Mouse (Mus musculus): ENCODE data around the gene Acoxl. TPM values are rescaled to one million over a fixed set of nuclear protein-coding genes. Genes with fewer than 3 reads are reported as not detected.

Gene Acoxl
- polyA plus RNA-seq, 1 experiment: 1.7 TPM

DNA sequence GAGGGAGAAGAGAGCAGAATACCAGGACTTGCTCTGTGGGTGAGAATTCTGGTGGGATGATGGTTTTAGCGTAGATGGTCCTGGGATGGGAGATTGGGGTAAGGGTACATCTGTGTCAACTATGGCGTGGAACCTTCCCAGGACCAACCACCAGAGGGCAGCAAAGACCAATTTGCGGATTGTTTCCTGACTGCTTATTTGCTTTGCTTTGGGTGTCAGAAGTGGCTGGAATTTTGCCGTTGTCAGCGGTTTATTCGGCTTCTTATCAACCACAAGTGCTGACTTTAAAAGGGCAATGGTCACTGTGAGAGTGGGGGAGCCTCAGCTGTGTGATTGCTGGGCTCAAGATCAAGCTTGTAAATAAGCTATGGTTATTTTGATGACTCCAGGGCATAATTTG lies 50.8 kb downstream of the Acoxl start:
- 5% methylated on average over 6 of the region's 6 CpGs for WGBS
- no peak for TF ChIP-seq POLR2A (IDR thresholded peaks at IDR 0.05; ENCODE audit: control insufficient read depth, extremely low read depth, insufficient read depth, low read length, poor library complexity)
- no peak for TF ChIP-seq CTCF (IDR thresholded peaks at IDR 0.05; ENCODE audit: borderline replicate concordance, control insufficient read depth, extremely low read depth, insufficient read depth, low read length, poor library complexity)
- Histone ChIP-seq H3K27ac (ENCODE audit: control insufficient read depth, insufficient read depth, low read length) (no peak overlapping the region), H3K27me3 (ENCODE audit: control insufficient read depth, insufficient read depth, low read length) (no peaks in the 10 kb centered on the region; the same call in 1 of the 2 replicates), H3K4me3 (ENCODE audit: control insufficient read depth, insufficient read depth, low read length) (no peak overlapping the region), H3K4me1 (replicated peaks; ENCODE audit: control insufficient read depth, insufficient read depth, low read length) (peaks cover 10% of the 10 kb centered on the region), H3K36me3 (ENCODE audit: control insufficient read depth, insufficient read depth, low read length) (no peaks in the 10 kb centered on the region)
- peak; percentile 91 for DNase-seq

DNA sequence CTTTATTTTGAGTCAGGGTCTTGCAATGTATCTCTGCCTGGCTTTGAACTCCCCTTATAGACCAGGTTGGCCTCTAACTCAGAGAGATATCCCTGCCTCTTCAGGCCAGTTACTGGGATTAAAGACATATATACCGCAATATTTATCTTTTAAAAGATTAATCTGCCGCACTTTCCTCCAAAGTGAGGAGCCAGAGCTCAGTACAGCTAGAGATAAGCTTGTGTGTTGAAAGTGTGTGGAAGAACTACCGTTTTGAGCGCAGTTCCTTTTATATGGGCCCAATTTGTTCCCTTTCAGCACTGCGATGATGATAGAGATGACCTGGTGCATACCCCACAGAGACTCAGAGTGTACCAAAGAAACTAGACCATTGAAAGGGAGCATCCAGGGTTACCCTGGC lies 51.3 kb downstream of the Acoxl start:
- DNase-seq: no peak
- TF ChIP-seq CTCF (IDR thresholded peaks at IDR 0.05; ENCODE audit: borderline replicate concordance, control insufficient read depth, extremely low read depth, insufficient read depth, low read length, poor library complexity): no peak
- no peak for TF ChIP-seq POLR2A (IDR thresholded peaks at IDR 0.05; ENCODE audit: control insufficient read depth, extremely low read depth, insufficient read depth, low read length, poor library complexity)
- 94% methylated on average over 5 of the region's 5 CpGs for WGBS
- Histone ChIP-seq H3K4me3 (ENCODE audit: control insufficient read depth, insufficient read depth, low read length) (no peak overlapping the region), H3K36me3 (ENCODE audit: control insufficient read depth, insufficient read depth, low read length) (no peaks in the 10 kb centered on the region), H3K4me1 (replicated peaks; ENCODE audit: control insufficient read depth, insufficient read depth, low read length) (peaks cover 10% of the 10 kb centered on the region), H3K27ac (ENCODE audit: control insufficient read depth, insufficient read depth, low read length) (no peak overlapping the region), H3K27me3 (ENCODE audit: control insufficient read depth, insufficient read depth, low read length) (no peaks in the 10 kb centered on the region; the same call in 1 of the 2 replicates)

DNA sequence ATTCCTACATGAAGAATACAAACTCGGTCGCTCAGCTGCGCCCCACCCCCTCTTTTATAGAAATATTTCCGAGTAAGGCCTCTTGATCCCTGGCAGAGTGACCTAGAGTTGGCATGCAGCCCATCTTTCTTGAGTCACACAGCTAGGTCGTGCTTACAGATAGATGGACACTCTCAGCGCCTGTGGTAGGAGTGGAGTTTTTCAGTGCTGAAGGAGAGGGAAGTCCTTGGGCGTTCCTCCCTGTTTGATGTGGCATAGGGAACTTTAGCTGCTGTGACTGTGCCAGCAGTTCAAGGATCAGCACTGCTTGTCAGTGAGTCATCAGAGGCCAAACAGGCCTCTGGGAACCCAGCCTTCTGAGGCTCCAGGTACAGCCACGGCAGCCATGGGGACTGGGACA lies 51.9 kb downstream of the Acoxl start:
- peak; percentile 17 for DNase-seq
- Histone ChIP-seq H3K27me3 (ENCODE audit: control insufficient read depth, insufficient read depth, low read length) (no peaks in the 10 kb centered on the region; the same call in 1 of the 2 replicates), H3K4me3 (ENCODE audit: control insufficient read depth, insufficient read depth, low read length) (no peak overlapping the region), H3K4me1 (replicated peaks; ENCODE audit: control insufficient read depth, insufficient read depth, low read length) (peaks cover 10% of the 10 kb centered on the region), H3K27ac (ENCODE audit: control insufficient read depth, insufficient read depth, low read length) (no peak overlapping the region), H3K36me3 (ENCODE audit: control insufficient read depth, insufficient read depth, low read length) (no peaks in the 10 kb centered on the region)
- TF ChIP-seq POLR2A (IDR thresholded peaks at IDR 0.05; ENCODE audit: control insufficient read depth, extremely low read depth, insufficient read depth, low read length, poor library complexity): no peak
- no peak for TF ChIP-seq CTCF (IDR thresholded peaks at IDR 0.05; ENCODE audit: borderline replicate concordance, control insufficient read depth, extremely low read depth, insufficient read depth, low read length, poor library complexity)
- WGBS: 54% methylated on average over 8 of the region's 8 CpGs

DNA sequence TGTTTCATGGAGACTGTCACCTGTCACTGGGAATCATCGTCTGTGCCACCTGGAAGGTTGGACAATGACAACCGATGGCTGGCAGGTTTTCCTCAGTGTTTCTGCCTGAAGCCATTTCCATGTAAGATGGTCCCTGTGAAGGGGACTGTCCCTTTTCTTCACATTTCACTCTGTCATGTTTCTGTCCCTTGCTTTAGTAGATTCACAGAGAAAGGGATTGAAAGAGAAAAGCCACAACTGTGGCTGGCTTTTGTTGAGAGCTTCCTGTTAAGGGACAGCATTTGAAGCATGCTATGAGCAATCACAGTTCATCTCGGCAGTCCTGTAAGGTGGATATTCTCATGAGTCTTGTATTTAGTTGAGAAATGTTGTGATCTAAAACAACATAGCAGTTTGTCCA lies 52.4 kb downstream of the Acoxl start:
- DNase-seq: no peak
- H3K27me3 ChIP-seq (ENCODE audit: control insufficient read depth, insufficient read depth, low read length): no peaks in the 10 kb centered on the region; the same call in 1 of the 2 replicates
- 65% methylated on average over 3 of the region's 3 CpGs for WGBS
- no peak overlapping the region for H3K27ac ChIP-seq (ENCODE audit: control insufficient read depth, insufficient read depth, low read length)
- TF ChIP-seq POLR2A (IDR thresholded peaks at IDR 0.05; ENCODE audit: control insufficient read depth, extremely low read depth, insufficient read depth, low read length, poor library complexity) (no peak), CTCF (IDR thresholded peaks at IDR 0.05; ENCODE audit: borderline replicate concordance, control insufficient read depth, extremely low read depth, insufficient read depth, low read length, poor library complexity) (no peak)
- H3K36me3 ChIP-seq (ENCODE audit: control insufficient read depth, insufficient read depth, low read length): no peaks in the 10 kb centered on the region
- no peak overlapping the region for H3K4me3 ChIP-seq (ENCODE audit: control insufficient read depth, insufficient read depth, low read length)
- H3K4me1 ChIP-seq (replicated peaks; ENCODE audit: control insufficient read depth, insufficient read depth, low read length): peaks cover 10% of the 10 kb centered on the region

DNA sequence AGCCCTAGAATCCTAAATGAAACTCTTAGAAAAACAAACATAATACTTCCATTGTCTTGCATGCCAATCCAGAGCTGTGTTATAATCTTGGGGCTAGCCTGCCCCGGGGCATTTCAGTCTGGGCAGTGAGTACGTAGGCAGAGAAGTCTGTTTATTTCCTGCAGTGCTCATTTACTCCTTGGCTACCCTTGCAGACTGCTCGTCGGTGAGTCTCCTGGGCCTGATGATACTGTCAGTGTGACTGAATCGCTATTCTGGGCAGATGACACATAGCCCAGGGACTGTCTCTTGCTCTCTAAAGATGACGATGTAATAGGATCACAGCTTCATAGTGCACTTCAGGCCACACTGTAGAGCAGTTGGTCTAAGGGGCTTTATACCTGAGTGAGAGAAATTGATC lies 56.2 kb downstream of the Acoxl start:
- Histone ChIP-seq H3K27ac (ENCODE audit: control insufficient read depth, insufficient read depth, low read length) (no peak overlapping the region), H3K4me3 (ENCODE audit: control insufficient read depth, insufficient read depth, low read length) (no peak overlapping the region), H3K27me3 (ENCODE audit: control insufficient read depth, insufficient read depth, low read length) (no peaks in the 10 kb centered on the region), H3K4me1 (replicated peaks; ENCODE audit: control insufficient read depth, insufficient read depth, low read length) (peaks cover 10% of the 10 kb centered on the region), H3K36me3 (ENCODE audit: control insufficient read depth, insufficient read depth, low read length) (no peaks in the 10 kb centered on the region)
- no peak for DNase-seq
- no peak for TF ChIP-seq POLR2A (IDR thresholded peaks at IDR 0.05; ENCODE audit: control insufficient read depth, extremely low read depth, insufficient read depth, low read length, poor library complexity)
- TF ChIP-seq CTCF (IDR thresholded peaks at IDR 0.05; ENCODE audit: borderline replicate concordance, control insufficient read depth, extremely low read depth, insufficient read depth, low read length, poor library complexity): no peak
- WGBS: 82% methylated on average over 6 of the region's 6 CpGs

DNA sequence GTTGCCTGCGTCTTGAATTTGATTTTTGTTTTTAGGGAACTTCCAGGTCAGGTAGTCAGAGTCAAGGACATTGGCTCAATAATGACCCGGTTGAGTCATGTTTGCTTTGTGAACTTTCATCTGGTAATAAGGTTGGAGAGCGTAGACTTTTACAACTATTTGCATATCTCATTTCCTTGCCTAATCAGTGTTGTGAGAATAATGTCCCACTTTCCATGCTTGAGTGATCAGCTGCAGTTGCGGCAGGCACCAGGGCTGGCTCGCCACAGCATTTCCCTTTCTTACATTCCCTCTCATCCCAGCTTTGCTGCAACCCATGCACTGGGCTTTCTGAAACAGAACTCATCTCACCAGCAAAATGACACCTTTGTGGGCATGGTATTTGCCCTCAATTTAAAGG lies 59.0 kb downstream of the Acoxl start:
- no peak overlapping the region for H3K27ac ChIP-seq (ENCODE audit: control insufficient read depth, insufficient read depth, low read length)
- no peaks in the 10 kb centered on the region for H3K36me3 ChIP-seq (ENCODE audit: control insufficient read depth, insufficient read depth, low read length)
- no peak for DNase-seq
- no peak for TF ChIP-seq CTCF (IDR thresholded peaks at IDR 0.05; ENCODE audit: borderline replicate concordance, control insufficient read depth, extremely low read depth, insufficient read depth, low read length, poor library complexity)
- no peak for TF ChIP-seq POLR2A (IDR thresholded peaks at IDR 0.05; ENCODE audit: control insufficient read depth, extremely low read depth, insufficient read depth, low read length, poor library complexity)
- H3K4me1 ChIP-seq (replicated peaks; ENCODE audit: control insufficient read depth, insufficient read depth, low read length): peaks cover 2% of the 10 kb centered on the region
- 91% methylated on average over 5 of the region's 5 CpGs for WGBS
- no peaks in the 10 kb centered on the region for H3K27me3 ChIP-seq (ENCODE audit: control insufficient read depth, insufficient read depth, low read length)
- H3K4me3 ChIP-seq (ENCODE audit: control insufficient read depth, insufficient read depth, low read length): no peak overlapping the region

DNA sequence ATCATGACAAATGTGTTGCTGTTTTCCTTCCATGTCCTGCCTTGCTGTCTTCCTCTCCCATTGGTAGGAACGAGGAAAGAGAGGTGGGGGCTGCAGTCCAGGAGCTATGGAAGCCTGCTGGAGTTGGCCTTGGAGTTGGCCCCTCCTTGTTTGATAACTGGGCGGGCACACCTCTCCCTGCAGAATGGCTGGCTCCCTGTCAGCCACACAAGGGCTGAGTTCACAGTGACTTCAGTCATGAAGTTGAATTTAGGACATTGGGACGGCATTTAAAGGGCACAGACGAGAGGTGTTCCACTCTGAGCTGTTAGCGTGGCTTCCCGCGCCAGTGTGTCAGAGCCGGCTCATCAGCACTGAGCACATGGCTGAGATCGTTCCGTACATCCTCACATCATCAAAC lies 66.2 kb downstream of the Acoxl start:
- 93% methylated on average over 10 of the region's 10 CpGs for WGBS
- H3K27me3 ChIP-seq (ENCODE audit: control insufficient read depth, insufficient read depth, low read length): no peaks in the 10 kb centered on the region

More for the DNA sequence above, 66.2 kb downstream of the Acoxl start:
- peaks cover 5% of the 10 kb centered on the region for H3K4me1 ChIP-seq (replicated peaks; ENCODE audit: control insufficient read depth, insufficient read depth, low read length)
- no peaks in the 10 kb centered on the region for H3K36me3 ChIP-seq (ENCODE audit: control insufficient read depth, insufficient read depth, low read length)
- TF ChIP-seq CTCF (IDR thresholded peaks at IDR 0.05; ENCODE audit: borderline replicate concordance, control insufficient read depth, extremely low read depth, insufficient read depth, low read length, poor library complexity) (no peak), POLR2A (IDR thresholded peaks at IDR 0.05; ENCODE audit: control insufficient read depth, extremely low read depth, insufficient read depth, low read length, poor library complexity) (no peak)
- H3K4me3 ChIP-seq (ENCODE audit: control insufficient read depth, insufficient read depth, low read length): no peak overlapping the region
- DNase-seq: no peak
- H3K27ac ChIP-seq (ENCODE audit: control insufficient read depth, insufficient read depth, low read length): no peak overlapping the region
